Mouse (Mus musculus) lung, postnatal 10 days (tissue): Measurements from ENCODE around the gene Dhx32.
"Not testable (repeated sequence)": the region's sequence is repeated elsewhere in the genome, so short reads cannot be mapped to it uniquely, and the experiment has no call there.

Experiments used
- DNase-seq: peaks from one replicate; pipeline ENCODE4 v3.0.0; 2021

Gene Dhx32

DNA sequence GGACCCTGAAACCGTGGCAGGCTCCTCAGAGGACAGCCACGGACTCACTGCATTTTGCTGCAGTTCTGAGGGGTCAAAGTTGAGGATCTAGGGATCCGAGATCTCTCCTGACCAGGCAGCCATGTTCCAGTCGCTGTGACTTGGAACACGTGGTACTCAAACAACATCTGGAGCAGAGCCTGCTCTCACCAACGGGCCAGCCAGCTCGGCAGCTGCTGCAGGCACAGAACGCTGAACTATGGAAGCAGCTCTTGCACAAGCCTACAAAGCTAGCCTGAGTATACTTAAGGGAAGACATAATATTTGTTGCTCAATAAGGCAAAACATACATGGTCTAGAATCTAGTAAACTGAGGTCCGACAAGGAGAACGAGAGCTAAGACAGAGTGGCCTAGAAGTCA, 57.0 kb downstream of the Dhx32 start:
- peak; percentile 47 for DNase-seq

DNA sequence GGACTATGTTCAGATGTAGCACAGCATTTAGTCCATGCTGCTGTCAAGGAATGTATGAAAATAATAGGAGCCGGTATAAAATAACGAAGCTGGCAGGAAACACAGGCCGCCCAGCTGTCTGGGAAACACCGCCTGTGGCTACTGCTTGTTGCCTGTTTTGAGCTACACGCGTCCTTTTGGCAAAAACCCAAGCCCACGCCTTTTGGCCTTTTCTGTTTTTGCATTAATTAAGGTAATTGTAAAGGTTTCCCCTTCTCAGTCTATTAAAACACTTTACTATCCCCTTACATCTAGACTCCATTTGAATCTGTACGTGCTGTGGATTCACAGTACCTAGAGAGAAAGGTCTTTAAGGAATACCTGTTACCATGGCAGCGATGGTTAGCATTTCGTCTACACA, 57.7 kb downstream of the Dhx32 start:
- no peak for DNase-seq

DNA sequence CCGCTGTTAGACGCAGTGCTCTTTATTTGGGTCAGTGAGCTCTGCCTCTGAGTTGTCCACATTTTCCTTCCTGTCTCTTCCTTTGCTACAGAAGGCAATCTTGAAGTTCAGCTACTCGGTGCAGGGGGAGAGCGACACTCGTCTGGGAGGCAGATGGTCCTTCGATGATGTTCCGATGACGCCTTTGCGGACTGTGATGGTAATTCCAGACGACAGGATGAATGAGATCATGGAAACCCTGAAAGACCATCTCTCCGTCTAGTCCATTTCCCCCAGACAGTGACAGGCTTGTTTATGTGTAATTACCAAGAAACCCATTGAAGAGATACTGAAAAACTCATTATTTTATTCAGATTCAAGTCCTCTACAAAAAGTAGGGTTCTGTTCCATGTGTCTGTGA, 61.9 kb downstream of the Dhx32 start:
- no peak for DNase-seq

DNA sequence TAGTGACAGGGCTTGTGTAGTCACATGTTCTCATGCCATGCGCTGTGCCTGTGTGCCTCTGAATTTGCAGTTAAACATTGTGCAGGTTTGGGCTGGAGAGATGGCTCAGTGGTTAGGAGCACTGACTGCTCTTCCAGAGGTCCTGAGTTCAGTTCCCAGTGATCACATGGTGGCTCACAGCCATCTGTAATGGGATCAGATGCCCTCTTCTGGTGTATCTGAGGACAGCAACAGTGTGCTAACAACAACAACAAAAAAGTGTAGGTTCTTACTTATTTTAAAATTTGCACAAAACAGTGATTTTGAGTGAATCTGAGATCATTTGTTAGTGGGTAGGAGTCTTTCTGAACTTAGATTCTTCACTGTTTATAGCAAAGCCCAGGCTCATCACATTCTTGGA, 63.9 kb downstream of the Dhx32 start:
- DNase-seq = no peak

DNA sequence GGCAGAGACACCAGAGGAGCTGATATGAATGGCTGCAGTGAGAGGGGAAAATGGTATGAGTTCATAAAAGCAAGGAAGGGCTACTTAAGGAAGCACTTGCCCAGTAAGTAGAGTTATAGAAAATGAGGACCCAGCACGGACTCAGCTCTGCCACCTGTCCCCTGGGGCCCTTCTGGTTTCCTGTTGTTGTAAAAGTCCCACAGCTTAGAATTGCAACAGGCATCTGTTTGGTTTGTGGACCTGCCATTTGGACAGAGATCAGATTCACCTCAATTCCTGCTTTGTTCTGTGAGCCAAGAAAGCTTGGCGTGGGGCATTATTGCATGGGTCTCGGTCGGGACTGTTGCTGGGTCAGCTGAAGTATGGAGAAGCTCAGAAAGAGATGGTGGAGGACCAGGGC, 67.1 kb downstream of the Dhx32 start:
- DNase-seq = no peak

DNA sequence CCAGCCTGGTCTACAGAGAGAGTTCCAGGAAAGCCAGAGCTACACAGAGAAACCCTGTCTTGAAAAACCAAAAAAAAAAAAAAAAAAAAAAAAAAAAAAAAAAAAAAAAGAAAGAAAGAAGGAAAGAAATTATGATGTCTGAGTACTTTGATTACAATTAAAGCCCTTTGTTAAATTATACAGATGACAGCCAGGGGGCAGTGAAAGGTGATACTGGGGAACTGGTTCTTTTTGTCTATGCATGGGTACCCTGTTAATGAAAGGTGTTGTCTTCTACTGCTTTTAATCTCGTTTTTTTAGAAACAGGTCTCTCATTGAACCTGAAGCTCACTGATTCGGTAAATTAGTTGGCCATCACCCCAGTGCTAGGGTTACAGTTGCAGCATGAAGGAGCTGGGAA, 75.2 kb downstream of the Dhx32 start:
- DNase-seq = peak; percentile 38

DNA sequence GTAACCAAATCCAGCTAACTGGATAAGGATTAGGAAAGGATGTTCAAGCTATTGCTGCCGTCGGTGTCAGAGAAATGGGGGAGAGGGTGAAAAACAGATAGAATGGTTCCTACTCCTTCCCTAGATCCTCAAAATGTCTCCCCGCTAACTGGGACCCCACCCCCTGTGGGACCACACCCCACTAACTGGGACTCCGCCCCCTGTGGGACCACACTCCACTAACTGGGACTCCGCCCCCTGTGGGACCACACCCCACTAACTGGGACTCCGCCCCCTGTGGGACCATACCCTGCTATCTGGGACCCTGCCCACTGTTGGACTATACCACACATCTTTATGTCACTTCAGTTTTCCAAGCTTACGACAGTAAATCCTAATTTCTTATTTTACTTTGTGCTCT, 78.6 kb downstream of the Dhx32 start:
- DNase-seq = no peak

DNA sequence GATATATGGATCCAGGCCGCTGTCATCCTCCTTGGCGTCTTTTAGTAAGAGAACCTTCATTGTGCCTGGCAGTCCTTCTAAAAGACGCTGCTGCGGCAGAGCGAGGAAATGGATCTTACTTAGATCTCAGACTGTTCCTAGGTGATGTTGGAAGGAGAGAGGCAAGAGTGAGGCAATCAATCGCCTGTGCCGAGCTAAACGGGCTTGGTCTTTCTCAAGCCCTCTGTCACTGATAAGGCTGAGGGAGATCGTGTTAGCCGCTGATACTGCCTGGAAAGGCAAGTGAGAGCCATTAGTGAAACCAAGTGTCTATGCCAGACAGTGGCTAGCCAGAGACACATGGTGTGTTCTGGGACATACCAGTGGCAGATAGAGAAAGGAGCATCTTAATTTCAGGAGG, 80.2 kb downstream of the Dhx32 start:
- no peak for DNase-seq

DNA sequence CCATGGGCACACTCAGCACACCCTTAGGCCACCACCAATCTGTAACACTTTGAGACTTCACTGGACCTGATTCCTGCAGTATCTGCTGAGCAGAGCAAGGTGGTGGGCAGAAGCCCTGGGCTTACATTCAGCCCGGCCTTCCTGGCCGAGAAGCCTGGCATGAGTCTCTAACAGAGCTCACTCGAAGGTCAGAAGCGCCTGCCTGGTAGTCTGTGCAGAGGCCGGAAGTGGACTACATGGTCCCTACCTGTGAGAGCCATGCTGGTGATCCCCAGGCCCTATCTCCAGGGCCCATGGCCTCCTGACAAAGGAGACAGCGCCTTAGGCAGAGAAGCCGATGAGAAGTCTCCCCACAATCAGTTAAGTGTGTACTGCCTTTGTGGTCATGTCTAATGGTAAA, 81.2 kb downstream of the Dhx32 start:
- DNase-seq = no peak

DNA sequence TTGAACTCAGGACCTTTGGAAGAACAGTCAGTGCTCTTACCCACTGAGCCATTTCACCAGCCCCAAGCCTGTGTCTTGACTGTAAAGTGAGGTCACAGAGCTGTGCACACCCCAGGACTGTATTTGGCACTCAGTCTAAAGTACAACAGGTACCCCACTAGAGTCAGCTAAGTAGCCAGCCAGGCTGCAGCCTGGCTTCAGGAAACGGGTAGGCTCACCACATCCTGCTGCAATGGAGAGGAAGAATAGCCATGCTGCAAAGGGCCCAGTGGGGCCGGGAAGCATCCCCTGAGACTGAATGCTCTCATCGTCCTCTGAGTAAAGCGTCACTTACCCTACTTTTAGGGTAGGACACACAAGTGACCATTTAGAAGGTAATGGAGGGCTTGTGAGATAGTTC, 82.6 kb downstream of the Dhx32 start:
- DNase-seq = no peak

DNA sequence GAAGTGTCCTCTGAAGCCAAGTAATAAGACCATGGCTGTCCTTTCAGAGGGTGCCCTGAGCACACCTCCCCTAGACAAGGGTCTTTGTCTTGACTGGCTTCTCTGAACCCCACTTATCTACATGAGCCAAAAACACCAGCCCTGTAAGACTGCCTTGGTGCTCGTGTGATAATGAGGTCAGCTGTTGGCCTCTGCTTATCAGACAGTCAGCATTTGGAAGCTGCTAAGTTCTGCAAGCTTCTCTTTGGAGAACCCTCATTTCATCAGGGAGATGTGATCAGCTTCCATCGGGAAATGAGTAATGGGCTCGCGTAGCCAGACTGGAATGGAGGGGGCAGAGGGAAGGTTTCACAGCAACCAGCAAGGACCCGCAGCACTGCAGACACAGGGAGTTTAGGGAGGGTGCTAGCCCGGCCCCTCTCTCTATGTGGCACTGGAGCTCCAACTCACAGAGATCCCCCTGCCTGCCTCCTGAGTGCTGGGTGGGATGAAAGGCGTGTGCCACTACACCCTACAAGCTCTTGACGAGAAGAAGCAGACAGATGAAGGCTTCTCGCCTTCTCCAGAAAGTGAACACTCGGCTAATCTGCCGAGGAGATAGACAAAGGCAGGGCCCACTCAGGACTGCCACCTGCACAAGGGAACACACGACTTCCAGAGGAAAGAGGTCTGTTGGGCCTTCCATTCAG, 84.4 kb downstream of the Dhx32 start:
- DNase-seq = no peak

DNA sequence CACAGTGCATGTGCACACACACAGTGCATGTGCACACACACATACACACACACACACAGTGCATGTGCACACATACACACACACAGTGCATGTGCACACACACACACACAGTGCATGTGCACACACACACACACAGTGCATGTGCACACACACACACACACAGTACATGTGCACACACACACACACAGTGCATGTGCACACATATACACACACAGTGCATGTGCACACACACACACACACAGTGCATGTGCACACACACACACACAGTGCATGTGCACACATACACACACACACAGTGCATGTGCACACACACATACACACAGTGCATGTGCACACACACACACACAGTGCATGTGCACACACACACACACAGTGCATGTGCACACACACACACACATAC, 96.9 kb downstream of the Dhx32 start:
- DNase-seq = not testable (repeated sequence)

DNA sequence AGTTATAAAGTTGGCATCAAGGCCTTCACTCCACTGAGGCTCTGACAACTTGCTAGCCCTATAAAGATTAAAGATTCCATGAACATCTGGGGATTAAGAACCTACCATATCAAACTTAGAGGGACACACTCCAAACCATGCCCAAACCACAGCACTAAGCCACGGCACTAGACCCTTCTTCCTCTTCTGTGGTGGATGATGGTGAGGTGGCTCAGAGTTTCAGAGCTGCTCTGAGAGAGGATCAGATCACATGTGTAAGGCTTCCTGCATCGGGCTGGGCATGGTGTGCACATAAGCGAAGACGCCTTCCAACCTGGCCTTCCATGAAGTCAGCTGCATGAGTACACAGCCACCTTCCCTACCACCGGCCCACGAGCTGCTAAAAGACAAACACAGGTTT, 97.8 kb downstream of the Dhx32 start:
- no peak for DNase-seq

DNA sequence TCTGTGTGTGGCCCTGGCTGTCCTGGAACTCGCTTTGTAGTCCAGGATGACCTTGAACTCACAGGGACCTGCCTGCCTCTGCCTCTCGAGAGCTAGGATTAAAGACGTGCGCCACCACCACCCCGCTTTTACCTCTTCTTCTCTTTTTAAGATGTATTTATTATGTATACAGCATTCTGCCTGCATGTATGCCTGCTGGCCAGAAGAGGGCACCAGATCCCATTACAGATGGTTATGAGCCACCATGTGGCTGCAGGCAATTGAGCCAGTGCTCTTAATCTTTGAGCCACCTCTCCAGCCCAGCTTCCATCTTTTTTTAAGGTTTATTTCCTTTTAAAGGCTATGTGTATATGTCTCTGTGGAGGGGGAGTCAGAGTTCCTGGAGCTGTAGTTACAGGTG, 98.4 kb downstream of the Dhx32 start:
- DNase-seq = no peak

DNA sequence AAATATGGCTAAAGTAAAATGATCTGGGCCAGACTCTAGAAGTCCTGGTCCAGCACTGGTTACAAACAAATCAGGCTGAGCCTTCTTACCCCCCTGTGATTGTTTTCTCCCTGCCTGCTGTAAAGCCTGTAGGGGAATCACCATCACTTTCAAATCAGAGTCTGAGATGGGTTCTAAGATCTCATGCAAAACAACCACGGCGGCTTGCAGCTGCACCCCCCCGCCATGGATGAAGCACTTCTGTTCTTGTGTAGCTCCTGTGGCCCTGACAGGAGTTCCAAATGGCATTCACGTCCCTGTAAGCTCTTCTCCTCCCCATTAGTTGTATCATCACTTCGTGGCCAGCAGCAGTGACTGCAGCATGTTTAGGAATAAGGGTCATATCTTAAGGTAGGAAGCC, 98.9 kb downstream of the Dhx32 start:
- DNase-seq = no peak

DNA sequence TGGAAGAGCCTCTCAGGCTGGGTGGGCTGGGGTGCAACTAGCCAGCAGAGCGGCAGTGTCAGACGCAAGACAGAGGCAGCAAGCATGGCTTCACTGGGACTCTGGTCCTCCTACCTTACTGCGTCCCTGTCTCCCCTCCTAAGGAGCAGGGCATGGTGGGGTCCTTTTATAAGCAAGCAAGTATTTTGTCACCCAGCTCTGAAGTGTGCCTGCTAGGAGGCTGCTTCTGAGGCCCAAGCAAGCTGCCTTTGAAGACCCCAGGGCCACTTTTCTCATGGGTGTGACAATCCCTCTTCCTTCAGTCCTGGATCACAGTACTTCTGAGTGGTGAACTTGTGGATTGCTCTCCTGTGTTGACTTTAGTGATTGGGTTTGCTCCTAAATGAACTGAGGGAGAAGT, 102.6 kb downstream of the Dhx32 start, which contains the start of gene Mmp21:
TSS of gene Mmp21 (minus strand) at position 101 of the 400 bp plus-strand sequence.
- no peak for DNase-seq

DNA sequence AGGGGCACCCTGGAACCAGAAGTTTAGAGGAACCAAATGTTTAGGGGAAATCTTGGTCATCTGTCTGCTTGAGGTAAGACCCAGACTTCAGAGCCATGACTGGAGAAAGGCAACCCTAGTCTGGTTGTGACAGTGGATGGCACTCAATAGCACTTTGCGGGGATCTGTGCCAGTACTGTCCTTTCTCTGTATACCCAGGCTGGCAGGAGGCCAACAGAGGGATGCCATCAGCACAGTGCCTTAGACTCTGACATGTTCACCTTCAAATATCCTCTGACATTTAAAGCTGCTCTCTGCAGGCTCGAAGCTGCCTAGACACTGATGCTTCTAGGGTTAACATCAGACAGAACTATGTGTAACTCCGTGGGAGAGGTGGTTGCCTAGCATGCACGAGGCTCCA, 103.1 kb downstream of the Dhx32 start:
- DNase-seq = no peak

DNA sequence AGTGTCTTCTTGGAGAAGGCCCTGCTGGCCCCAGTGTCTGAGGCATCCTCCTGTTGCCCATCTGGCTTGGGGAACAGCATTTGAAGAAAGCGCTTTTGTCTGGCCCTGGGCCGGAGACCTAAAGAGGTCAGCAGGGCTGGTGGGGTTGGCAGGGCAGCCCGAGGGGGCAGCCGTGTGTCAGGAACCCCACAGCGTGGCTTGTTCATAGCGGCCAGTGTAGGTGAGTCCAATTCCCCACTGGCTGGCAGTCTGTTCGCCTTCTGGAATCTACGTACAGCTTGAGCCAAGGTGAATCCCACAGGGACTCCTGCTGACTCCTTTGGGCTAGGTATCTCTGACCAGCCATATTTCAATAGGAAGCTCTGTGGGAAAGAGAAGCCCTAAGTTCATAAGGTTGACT, 103.8 kb downstream of the Dhx32 start:
- DNase-seq = no peak

DNA sequence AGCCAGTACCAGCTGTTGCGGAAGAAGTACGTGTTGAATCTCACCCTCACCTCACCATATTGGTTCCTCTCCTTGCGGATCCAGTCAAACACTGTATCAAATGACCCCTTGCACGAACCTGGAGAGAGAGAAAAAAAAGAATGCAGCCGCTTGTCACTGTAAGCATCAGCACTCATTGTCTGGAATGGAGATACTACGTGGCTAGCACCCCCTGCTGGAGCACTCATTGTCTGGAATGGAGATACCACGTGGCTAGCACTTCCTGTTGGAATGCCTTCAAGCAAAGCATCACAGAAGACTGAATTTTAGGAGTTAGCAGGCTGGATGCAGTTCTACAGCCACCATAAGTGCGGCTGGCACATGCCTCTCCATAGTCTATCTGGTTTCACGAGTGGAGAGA, 106.5 kb downstream of the Dhx32 start:
- peak; percentile 21 for DNase-seq
